Comparison of ENCODE assay signal across 8 mouse cellular contexts in genomic region chr12:111537341-111537740, GRCm38 (mm10). TPM values are rescaled to one million over a fixed set of nuclear protein-coding genes. Genes with fewer than 3 reads are reported as not detected.
DNase-seq lines count a peak whose midpoint lies in the region; ATAC-seq and TF ChIP-seq lines count a peak whose summit lies in the region.

No protein-coding gene starts in this region.

- H3K9me3 ChIP-seq in E14TG2a.4 (ENCODE audit: low read length) = no peaks in the 10 kb centered on the region
- no peaks in the 10 kb centered on the region for H3K9me3 ChIP-seq in intestine, postnatal 0 days (ENCODE audit: control insufficient read depth)
- no peaks in the 10 kb centered on the region for H3K9me3 ChIP-seq in midbrain, embryonic 13.5 days

- H3K36me3 ChIP-seq in E14TG2a.4 (ENCODE audit: insufficient read depth, low read length) = peaks cover 41% of the 10 kb centered on the region
- H3K36me3 ChIP-seq in intestine, postnatal 0 days (ENCODE audit: control insufficient read depth, insufficient read depth) = peaks cover 31% of the 10 kb centered on the region
- peaks cover 31% of the 10 kb centered on the region for H3K36me3 ChIP-seq in midbrain, embryonic 13.5 days

- TF ChIP-seq POLR2A in embryonic fibroblast, embryonic 13.5 days (IDR thresholded peaks at IDR 0.05; ENCODE audit: low read depth, low read length) = no peak

- H3K27me3 ChIP-seq in E14TG2a.4 (ENCODE audit: insufficient read depth, low read length) = peaks cover 3% of the 10 kb centered on the region; the same call in 1 of the 2 replicates
- H3K27me3 ChIP-seq in intestine, postnatal 0 days (replicated peaks; ENCODE audit: control insufficient read depth, insufficient read depth, low read length) = no peaks in the 10 kb centered on the region
- H3K27me3 ChIP-seq in midbrain, embryonic 13.5 days = no peaks in the 10 kb centered on the region

- peak; percentile 67 for DNase-seq in gastrocnemius, adult 2 months
- no peak for DNase-seq in gastrocnemius, adult 18-20 months (ENCODE audit: low spot score)
- no peak for DNase-seq in layer of hippocampus, adult 8-10 months (ENCODE audit: low spot score in 2 of 2)

- H3K4me2 ChIP-seq in intestine, postnatal 0 days (replicated peaks; ENCODE audit: low read depth) = peak overlapping the region; percentile 82
- H3K4me2 ChIP-seq in midbrain, embryonic 13.5 days (replicated peaks) = peak overlapping the region; percentile 67

- peak overlapping the region; percentile 98 for H3K9ac ChIP-seq in intestine, postnatal 0 days (ENCODE audit: low read depth, low read length)
- H3K9ac ChIP-seq in midbrain, embryonic 13.5 days (replicated peaks) = peak overlapping the region; percentile 89

- H3K27ac ChIP-seq in gastrocnemius, adult 2 months = peak overlapping the region; percentile 98
- peak overlapping the region; percentile 84 for H3K27ac ChIP-seq in embryonic fibroblast, embryonic 13.5 days (ENCODE audit: insufficient read depth, low read length)
- H3K27ac ChIP-seq in intestine, postnatal 0 days (ENCODE audit: low read depth, low read length) = peak overlapping the region; percentile 94
- H3K27ac ChIP-seq in midbrain, embryonic 13.5 days = peak overlapping the region; percentile 97

- intact Hi-C loops in gastrocnemius, adult 2 months (cut with DNase I) = no loop called here

- peak overlapping the region; percentile 85 for H3K4me3 ChIP-seq in gastrocnemius, adult 2 months
- H3K4me3 ChIP-seq in E14TG2a.4 (replicated peaks; ENCODE audit: low read length) = peak overlapping the region; percentile 99
- H3K4me3 ChIP-seq in embryonic fibroblast, embryonic 13.5 days (ENCODE audit: insufficient read depth, low read length) = peak overlapping the region; percentile 85
- H3K4me3 ChIP-seq in intestine, postnatal 0 days (ENCODE audit: low read depth, low read length) = peak overlapping the region; percentile 88
- peak overlapping the region; percentile 98 for H3K4me3 ChIP-seq in midbrain, embryonic 13.5 days (replicated peaks)

- 0% methylated on average over 22 of the region's 22 CpGs for WGBS in intestine, postnatal 0 days
- under 1% methylated on average over 22 of the region's 22 CpGs for WGBS in midbrain, embryonic 13.5 days

- ATAC-seq in intestine, postnatal 0 days = 0 out of 2 replicates have a peak, but pooled peaks have one; percentile 12
- peak; percentile 63 for ATAC-seq in midbrain, embryonic 13.5 days
- no peak for ATAC-seq in inflammation-experienced regulatory T-cells, adult 6 months

- peaks cover 71% of the 10 kb centered on the region for H3K4me1 ChIP-seq in E14TG2a.4 (replicated peaks; ENCODE audit: low read depth, low read length)
- peaks cover 8% of the 10 kb centered on the region for H3K4me1 ChIP-seq in embryonic fibroblast, embryonic 13.5 days (ENCODE audit: control insufficient read depth, insufficient read depth, low read length)
- H3K4me1 ChIP-seq in intestine, postnatal 0 days (replicated peaks; ENCODE audit: control insufficient read depth, insufficient read depth, low read length) = 0 out of 2 replicates have a peak, but pooled peaks cover 9% of the 10 kb centered on the region
- peaks cover 37% of the 10 kb centered on the region for H3K4me1 ChIP-seq in midbrain, embryonic 13.5 days (replicated peaks)

- TF ChIP-seq CTCF in gastrocnemius, adult 2 months (IDR thresholded peaks at IDR 0.05) = no peak
- TF ChIP-seq CTCF in E14TG2a.4 (conservative IDR thresholded peaks at IDR 0.05; ENCODE audit: low read length) = no peak
- no peak for TF ChIP-seq CTCF in embryonic fibroblast, embryonic 13.5 days (IDR thresholded peaks at IDR 0.05; ENCODE audit: borderline replicate concordance, insufficient read depth, low read length)
- no peak for TF ChIP-seq CTCF in intestine, postnatal 0 days (IDR thresholded peaks at IDR 0.05; ENCODE audit: low read depth)

RNA-seq across cellular contexts. Expression of gene Eif5, which starts 0.5 kb away (rescaled TPM):
- total RNA-seq in gastrocnemius, adult 2 months (2021) = 100 to 1,000 TPM; 160 to 166 TPM
- total RNA-seq in gastrocnemius, adult 18-20 months (2021) = 100 to 1,000 TPM; 160 to 165 TPM
- 357 and 363 TPM in 2 replicates for polyA plus RNA-seq in embryonic fibroblast, embryonic 13.5 days (2011; ENCODE audit: insufficient read length, low read depth, missing spikeins)
- polyA plus RNA-seq in intestine, postnatal 0 days (2015; fragmentation: Nextera tagmentation; extraction: Ambion mirVana) = 632 and 663 TPM in 2 replicates
- 593 and 657 TPM in 2 replicates for polyA plus RNA-seq in midbrain, embryonic 13.5 days (2015; fragmentation: Nextera tagmentation; extraction: Ambion mirVana)
- 100 to 1,000 TPM in 2 of 3 experiments, 10 to 100 TPM in 1; 80.7 to 196 (median 189) TPM for polyA plus RNA-seq in inflammation-experienced regulatory T-cells, adult 6 months (2017; shearing (Covaris generic))
- 100 to 1,000 TPM; 235 to 288 (median 259) TPM for total RNA-seq in layer of hippocampus, adult 8-10 months (2022)

RNA-seq across cellular contexts. Expression of gene Mark3, which starts 37.0 kb away (rescaled TPM):
- total RNA-seq in gastrocnemius, adult 2 months (2021) = 10 to 100 TPM; 48.2 to 60.7 TPM
- total RNA-seq in gastrocnemius, adult 18-20 months (2021) = 10 to 100 TPM; 52.7 to 55.0 TPM
- 89.5 and 89.9 TPM in 2 replicates for polyA plus RNA-seq in embryonic fibroblast, embryonic 13.5 days (2011; ENCODE audit: insufficient read length, low read depth, missing spikeins)
- 24.7 and 25.5 TPM in 2 replicates for polyA plus RNA-seq in intestine, postnatal 0 days (2015; fragmentation: Nextera tagmentation; extraction: Ambion mirVana)
- polyA plus RNA-seq in midbrain, embryonic 13.5 days (2015; fragmentation: Nextera tagmentation; extraction: Ambion mirVana) = 49.2 and 57.2 TPM in 2 replicates
- 10 to 100 TPM; 16.4 to 45.8 (median 41.1) TPM for polyA plus RNA-seq in inflammation-experienced regulatory T-cells, adult 6 months (2017; shearing (Covaris generic))
- total RNA-seq in layer of hippocampus, adult 8-10 months (2022) = 100 to 1,000 TPM in 1 of 4 experiments, 10 to 100 TPM in 3; 89.3 to 107 (median 96.8) TPM

RNA-seq across cellular contexts. Expression of gene Gm266, which starts 51.7 kb away (rescaled TPM):
- under 1 TPM; 0.20 to 0.33 TPM for total RNA-seq in gastrocnemius, adult 2 months (2021)
- total RNA-seq in gastrocnemius, adult 18-20 months (2021) = under 1 TPM in 1 of 2 experiments, not detected in 1; 0.18 TPM
- polyA plus RNA-seq in embryonic fibroblast, embryonic 13.5 days (2011; ENCODE audit: insufficient read length, low read depth, missing spikeins) = 0.72 TPM in 1 of 2 replicates, not detected in the other
- polyA plus RNA-seq in intestine, postnatal 0 days (2015; fragmentation: Nextera tagmentation; extraction: Ambion mirVana) = 7.3 and 8.6 TPM in 2 replicates
- 0.81 and 0.98 TPM in 2 replicates for polyA plus RNA-seq in midbrain, embryonic 13.5 days (2015; fragmentation: Nextera tagmentation; extraction: Ambion mirVana)
- polyA plus RNA-seq in inflammation-experienced regulatory T-cells, adult 6 months (2017; shearing (Covaris generic)) = not detected
- total RNA-seq in layer of hippocampus, adult 8-10 months (2022) = 1 to 10 TPM; 3.6 to 6.6 (median 4.6) TPM
